Mouse (Mus musculus) MEL (cell line): Measurements from ENCODE around the gene Klhdc4. TPM values are rescaled to one million over a fixed set of nuclear protein-coding genes. Genes with fewer than 3 reads are reported as not detected.

Experiments
- DNase-seq: peaks from one replicate; pipeline ENCODE4 v3.0.0; 2011; ENCODE audit warnings: low read depth, low spot score
- H3K27ac ChIP-seq: 2 replicates; pipeline ENCODE4 v1.5.1; 2012; ENCODE audit warnings: low read depth, mild to moderate bottlenecking, control low read depth, low read length, moderate library complexity; ENCODE audit not compliant: control insufficient read depth
- H3K27me3 ChIP-seq, 2 experiments: fragments of 150-350 bp in 1 of 2; sonication (generic) in 1 of 2; 2 replicates each; pipeline ENCODE4 v1.6.1; 2012; ENCODE audit warnings: low read length in 2 of 2, mild to moderate bottlenecking in 2 of 2, improper control_type of control experiment in 1 of 2, moderate library complexity in 1 of 2; ENCODE audit not compliant: insufficient read depth in 2 of 2, control insufficient read depth in 1 of 2
- H3K36me3 ChIP-seq, 2 experiments: 2 replicates each; pipeline ENCODE4 v1.6.1; 2012 to 2014; ENCODE audit warnings: low read length in 2 of 2, improper control_type of control experiment in 1 of 2, inconsistent platforms in 1 of 2, mild to moderate bottlenecking in 1 of 2; ENCODE audit not compliant: insufficient read depth in 2 of 2, control insufficient read depth in 1 of 2
- H3K4me1 ChIP-seq, 2 experiments: fragments of 150-350 bp in 1 of 2; sonication (generic) in 1 of 2; 2 replicates each; pipeline ENCODE4 v1.6.1; 2012; ENCODE audit warnings: low read length in 2 of 2, improper control_type of control experiment in 1 of 2, mild to moderate bottlenecking in 1 of 2; ENCODE audit not compliant: insufficient read depth in 2 of 2, control insufficient read depth in 1 of 2
- H3K4me3 ChIP-seq, 2 experiments: fragments of 150-350 bp in 1 of 2; sonication (generic) in 1 of 2; 2 replicates each; pipeline ENCODE4 v1.5.1; 2012; ENCODE audit warnings: low read depth in 2 of 2, low read length in 2 of 2, mild to moderate bottlenecking in 2 of 2, moderate library complexity in 2 of 2, control low read depth in 1 of 2, improper control_type of control experiment in 1 of 2; ENCODE audit not compliant: control insufficient read depth in 1 of 2, insufficient read depth in 1 of 2
- H3K79me2 ChIP-seq: 2 replicates; pipeline ENCODE4 v1.6.1; 2012; ENCODE audit warnings: mild to moderate bottlenecking, low read length, moderate library complexity; ENCODE audit not compliant: control insufficient read depth, poor library complexity, insufficient read depth
- H3K9ac ChIP-seq: 2 replicates; pipeline ENCODE4 v1.6.1; 2012; ENCODE audit warnings: low read depth, mild to moderate bottlenecking, control low read depth, low read length, moderate library complexity; ENCODE audit not compliant: control insufficient read depth, poor library complexity, severe bottlenecking
- H3K9me3 ChIP-seq: fragments of 150-350 bp; sonication (generic); replicated peaks from 2 replicates; pipeline ENCODE4 v1.6.1; 2012; ENCODE audit warnings: mild to moderate bottlenecking, low read length, improper control_type of control experiment, moderate library complexity; ENCODE audit not compliant: insufficient read depth
- BHLHE40 ChIP-seq: IDR thresholded peaks from 2 replicates; pipeline ENCODE4 v1.6.1; 2012; ENCODE audit warnings: low read depth, mild to moderate bottlenecking, inconsistent platforms, low read length, improper control_type of control experiment, borderline replicate concordance
- ELF1 ChIP-seq: IDR thresholded peaks from 2 replicates; pipeline ENCODE4 v1.6.1; 2014; ENCODE audit warnings: low read depth, mild to moderate bottlenecking, inconsistent platforms, low read length, improper control_type of control experiment, moderate library complexity
- EP300 ChIP-seq, 2 experiments: IDR thresholded peaks; 2 replicates each; pipeline ENCODE4 v1.6.1; 2011; ENCODE audit warnings: improper control_type of control experiment in 2 of 2, low read length in 2 of 2, low read depth in 1 of 2, mild to moderate bottlenecking in 1 of 2
- GABPA ChIP-seq: IDR thresholded peaks from 2 replicates; pipeline ENCODE4 v1.6.1; 2012; ENCODE audit warnings: low read depth, mild to moderate bottlenecking, inconsistent platforms, low read length, improper control_type of control experiment, moderate library complexity
- HCFC1 ChIP-seq: IDR thresholded peaks from 2 replicates; pipeline ENCODE4 v1.6.1; 2012; ENCODE audit warnings: low read depth, mild to moderate bottlenecking, inconsistent platforms, low read length, improper control_type of control experiment, moderate library complexity
- JUND ChIP-seq: IDR thresholded peaks from 2 replicates; pipeline ENCODE4 v1.6.1; 2011; ENCODE audit warnings: low read depth, mild to moderate bottlenecking, improper control_type of control experiment, low read length
- KAT2A ChIP-seq: conservative IDR thresholded peaks from 2 replicates; pipeline ENCODE4 v1.6.1; 2012; ENCODE audit warnings: low read depth, low read length, improper control_type of control experiment, inconsistent platforms
- MAX ChIP-seq: IDR thresholded peaks from 2 replicates; pipeline ENCODE4 v1.6.1; 2011; ENCODE audit warnings: low read length, improper control_type of control experiment
- MAZ ChIP-seq: IDR thresholded peaks from 2 replicates; pipeline ENCODE4 v1.6.1; 2012; ENCODE audit warnings: low read depth, mild to moderate bottlenecking, inconsistent platforms, low read length, improper control_type of control experiment
- MXI1 ChIP-seq: IDR thresholded peaks from 2 replicates; pipeline ENCODE4 v1.6.1; 2011; ENCODE audit warnings: mild to moderate bottlenecking, low read depth, low read length, improper control_type of control experiment
- MYB ChIP-seq: IDR thresholded peaks from 2 replicates; pipeline ENCODE4 v1.6.1; 2011; ENCODE audit warnings: mild to moderate bottlenecking, low read depth, low read length, improper control_type of control experiment
- MYC ChIP-seq: IDR thresholded peaks from 2 replicates; pipeline ENCODE4 v1.6.1; 2011; ENCODE audit warnings: low read depth, mild to moderate bottlenecking, low read length, improper control_type of control experiment, moderate library complexity
- NELFE ChIP-seq: IDR thresholded peaks from 2 replicates; pipeline ENCODE4 v1.6.1; 2011; ENCODE audit warnings: low read depth, low read length, improper control_type of control experiment
- NRF1 ChIP-seq: IDR thresholded peaks from 2 replicates; pipeline ENCODE4 v1.6.1; 2014; ENCODE audit warnings: low read depth, mild to moderate bottlenecking, inconsistent platforms, low read length, improper control_type of control experiment, moderate library complexity; ENCODE audit not compliant: poor library complexity, insufficient read depth, severe bottlenecking
- POLR2A ChIP-seq, 2 experiments: IDR thresholded peaks; 2 replicates each; pipeline ENCODE4 v1.6.1; 2011 to 2012; ENCODE audit warnings: low read length in 2 of 2, mild to moderate bottlenecking in 2 of 2, control low read depth in 1 of 2, improper control_type of control experiment in 1 of 2, low read depth in 1 of 2, moderate library complexity in 1 of 2; ENCODE audit not compliant: control insufficient read depth in 1 of 2, insufficient read depth in 1 of 2, poor library complexity in 1 of 2
- POLR2AphosphoS2 ChIP-seq: IDR thresholded peaks from 2 replicates; pipeline ENCODE4 v1.6.1; 2011; ENCODE audit warnings: low read length, improper control_type of control experiment
- RAD21 ChIP-seq: IDR thresholded peaks from 2 replicates; pipeline ENCODE4 v1.6.1; 2011; ENCODE audit warnings: mild to moderate bottlenecking, low read depth, low read length, improper control_type of control experiment
- RCOR1 ChIP-seq: IDR thresholded peaks from 2 replicates; pipeline ENCODE4 v1.6.1; 2012; ENCODE audit warnings: low read depth, mild to moderate bottlenecking, inconsistent platforms, low read length, improper control_type of control experiment
- USF2 ChIP-seq, 2 experiments: IDR thresholded peaks; 2 replicates each; pipeline ENCODE4 v1.6.1; 2011 to 2012; ENCODE audit warnings: improper control_type of control experiment in 2 of 2, low read length in 2 of 2, borderline replicate concordance in 1 of 2, inconsistent platforms in 1 of 2, low read depth in 1 of 2, mild to moderate bottlenecking in 1 of 2; ENCODE audit not compliant: insufficient read depth in 1 of 2
- ZC3H11A ChIP-seq: IDR thresholded peaks from 2 replicates; pipeline ENCODE4 v1.6.1; 2012; ENCODE audit warnings: low read depth, mild to moderate bottlenecking, inconsistent platforms, low read length, improper control_type of control experiment
- ZMIZ1 ChIP-seq: IDR thresholded peaks from 2 replicates; pipeline ENCODE4 v1.6.1; 2012; ENCODE audit warnings: low read depth, mild to moderate bottlenecking, inconsistent platforms, low read length, improper control_type of control experiment, moderate library complexity
- ZNF384 ChIP-seq: IDR thresholded peaks from 2 replicates; pipeline ENCODE4 v1.6.1; 2012; ENCODE audit warnings: low read depth, mild to moderate bottlenecking, inconsistent platforms, low read length, improper control_type of control experiment
- polyA plus RNA-seq, 2 experiments: library from polyadenylated mRNA; stranded (reverse) in 1 of 2; unstranded in 1 of 2; fragments of >175 nt in 1 of 2; fragments of >200 nt in 1 of 2; gene quantifications; 2 replicates each; pipeline versions ENCODE4 v1.2.1 to v1.2.4; 2012; ENCODE audit warnings: low replicate concordance in 2 of 2, low read depth in 1 of 2; ENCODE audit not compliant: insufficient read length in 2 of 2, insufficient read depth in 1 of 2, missing spikeins in 1 of 2
- total RNA-seq: library from RNA; depleted of rRNA; stranded (reverse); fragments of 300-350 nt; gene quantifications from 2 replicates; pipeline ENCODE4 v1.2.3, GENCODE M21; 2012

Klhdc4 gene
- total and polyA plus RNA-seq, 3 experiments, result 49.8 to 65.2 TPM; not detected in 1

- no peaks in the 10 kb centered on the region for H3K27me3 ChIP-seq
- no peak overlapping the region for H3K27ac ChIP-seq
- peaks cover 1% of the 10 kb centered on the region; the same call in 1 of the 2 replicates for H3K79me2 ChIP-seq
- H3K36me3 ChIP-seq, result peaks cover 0 to 17% of the 10 kb centered on the region in 2 experiments; a peak in 2 of 4 replicates
- no peak overlapping the region for H3K9ac ChIP-seq
- no peak for DNase-seq
- peaks cover 6 to 22% of the 10 kb centered on the region in 2 experiments for H3K4me1 ChIP-seq
- TF ChIP-seq MYB (no peak), ZC3H11A (no peak), ELF1 (no peak), HCFC1 (no peak), POLR2A (IDR thresholded peaks at IDR 0.05; ENCODE audit: control insufficient read depth in 1 of 2, insufficient read depth in 1 of 2, low read depth in 1 of 2, low read length in 2 of 2, poor library complexity in 1 of 2) (no peak), MAZ (no peak), POLR2AphosphoS2 (no peak), JUND (no peak), MAX (no peak), KAT2A (no peak), MXI1 (no peak), GABPA (no peak), ZNF384 (no peak), RAD21 (no peak), NELFE (no peak)
- TF ChIP-seq, all 39 proteins: peak for 0
- no peaks in the 10 kb centered on the region for H3K9me3 ChIP-seq
- H3K4me3 ChIP-seq, result no peak overlapping the region
Observed at GRCm38 (mm10) chr8:121856071-121856746, 26.8 kb upstream of the Klhdc4 start.

GRCm38 (mm10) chr8:121853586-121853985 is 24.2 kb upstream of the Klhdc4 start:
- Histone ChIP-seq H3K79me2 (peaks cover 4% of the 10 kb centered on the region; the same call in 1 of the 2 replicates), H3K4me1 (peaks cover 10 to 35% of the 10 kb centered on the region in 2 experiments), H3K9ac (no peak overlapping the region), H3K4me3 (no peak overlapping the region), H3K36me3 (peaks cover 0 to 26% of the 10 kb centered on the region in 2 experiments; a peak in 2 of 4 replicates), H3K9me3 (no peaks in the 10 kb centered on the region), H3K27ac (no peak overlapping the region)
- no peak for DNase-seq
- TF ChIP-seq MYB (no peak), RAD21 (no peak), ZNF384 (no peak), EP300 (IDR thresholded peaks at IDR 0.05; ENCODE audit: low read depth in 1 of 2, low read length in 2 of 2) (no peak), BHLHE40 (no peak), ZMIZ1 (no peak), NRF1 (no peak), MYC (no peak), ELF1 (no peak), RCOR1 (no peak), USF2 (IDR thresholded peaks at IDR 0.05; ENCODE audit: borderline replicate concordance in 1 of 2, insufficient read depth in 1 of 2, low read depth in 1 of 2, low read length in 2 of 2) (no peak)
- TF ChIP-seq, all 39 proteins: peak for 0
- no peaks in the 10 kb centered on the region for H3K27me3 ChIP-seq
